Mouse (Mus musculus): ENCODE measurements around the gene Gm44502.
"Not testable (repeated sequence)": the region's sequence is repeated elsewhere in the genome, so short reads cannot be mapped to it uniquely, and the experiment has no call there.

The Gm44502 gene

DNA sequence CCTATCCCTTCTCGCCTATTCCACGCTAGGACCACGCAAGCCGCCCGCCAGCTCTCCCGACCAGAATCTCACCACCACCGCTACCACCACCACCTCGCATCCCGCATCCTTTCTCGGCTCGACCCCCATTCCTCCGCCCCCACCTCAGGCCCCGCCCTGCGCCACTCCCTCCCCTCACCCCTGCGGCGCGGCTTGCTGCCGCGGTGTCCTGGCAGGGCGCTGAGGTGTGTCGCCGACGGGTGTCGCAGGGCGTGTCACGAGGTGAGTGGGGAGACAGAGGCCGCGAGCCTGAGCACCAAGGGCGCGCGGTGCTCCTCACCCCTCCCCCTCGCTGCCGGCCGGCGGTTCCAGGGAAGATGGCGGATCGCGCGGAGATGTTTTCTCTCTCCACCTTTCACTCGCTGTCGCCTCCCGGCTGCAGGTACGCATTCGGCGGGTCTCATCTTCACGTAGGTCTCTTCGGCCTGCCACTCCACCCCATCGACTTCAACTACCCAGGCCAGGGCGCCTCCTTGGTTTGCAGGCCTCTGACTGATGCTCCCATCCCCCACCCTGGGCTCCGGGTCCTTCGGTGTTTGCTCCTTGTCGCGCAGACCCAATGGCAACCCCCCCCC, 24.5 kb upstream of the Gm44502 start, which contains the start of gene Mapk8ip2:
Gene Mapk8ip2, plus strand, starts transcription at position 49 of the 614 bp plus-strand sequence.
- DNase-seq (ENCODE audit: low read depth in 1 of 2, low spot score in 2 of 2): no peak

DNA sequence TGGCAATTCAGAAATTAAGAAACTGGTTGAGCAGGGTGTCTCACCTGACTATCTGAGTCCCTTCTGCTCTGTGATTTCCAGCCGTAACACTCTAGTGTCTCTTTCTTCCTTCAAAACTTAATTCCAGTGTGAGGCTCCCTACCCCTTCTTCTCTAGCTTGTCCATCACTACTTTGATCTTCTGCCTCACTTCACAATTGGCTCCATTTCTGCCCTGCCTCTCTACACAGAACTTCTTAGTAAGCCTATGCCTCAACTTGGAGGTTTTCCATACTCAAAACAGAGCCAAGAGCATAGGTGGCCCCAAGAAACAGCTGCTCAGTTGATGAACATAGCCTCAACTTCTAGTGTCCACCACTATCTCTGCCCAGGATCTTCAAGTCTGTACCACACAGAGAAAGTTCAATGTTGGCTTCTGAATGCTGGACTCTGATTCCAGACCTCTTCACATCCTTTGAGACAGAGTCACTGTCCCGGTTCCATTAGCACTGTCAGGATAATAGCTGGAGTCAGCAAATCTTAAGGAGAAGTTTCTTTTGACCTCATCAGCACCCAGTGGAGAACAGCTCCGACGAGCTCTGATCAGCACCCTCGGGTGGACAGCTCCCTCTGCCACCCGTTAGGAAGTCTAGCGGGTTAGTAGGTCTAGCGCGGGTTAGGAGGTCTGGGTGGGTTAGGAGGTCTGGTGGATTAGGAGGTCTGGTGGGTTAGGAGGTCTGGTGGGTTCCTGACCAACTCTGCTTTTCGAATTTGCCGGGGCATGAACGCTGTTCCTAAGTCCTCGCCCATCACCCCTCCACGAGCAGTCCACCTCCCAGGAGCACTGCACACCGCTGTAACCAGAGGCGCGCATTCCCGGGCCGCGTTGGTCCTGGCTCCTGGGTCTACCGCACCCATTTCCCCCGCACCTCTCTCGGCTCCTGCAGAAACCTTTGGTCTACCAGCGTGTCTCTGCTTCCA, 23.7 kb upstream of the Gm44502 start:
- no peak for DNase-seq (ENCODE audit: low read depth in 1 of 2, low spot score in 2 of 2)

DNA sequence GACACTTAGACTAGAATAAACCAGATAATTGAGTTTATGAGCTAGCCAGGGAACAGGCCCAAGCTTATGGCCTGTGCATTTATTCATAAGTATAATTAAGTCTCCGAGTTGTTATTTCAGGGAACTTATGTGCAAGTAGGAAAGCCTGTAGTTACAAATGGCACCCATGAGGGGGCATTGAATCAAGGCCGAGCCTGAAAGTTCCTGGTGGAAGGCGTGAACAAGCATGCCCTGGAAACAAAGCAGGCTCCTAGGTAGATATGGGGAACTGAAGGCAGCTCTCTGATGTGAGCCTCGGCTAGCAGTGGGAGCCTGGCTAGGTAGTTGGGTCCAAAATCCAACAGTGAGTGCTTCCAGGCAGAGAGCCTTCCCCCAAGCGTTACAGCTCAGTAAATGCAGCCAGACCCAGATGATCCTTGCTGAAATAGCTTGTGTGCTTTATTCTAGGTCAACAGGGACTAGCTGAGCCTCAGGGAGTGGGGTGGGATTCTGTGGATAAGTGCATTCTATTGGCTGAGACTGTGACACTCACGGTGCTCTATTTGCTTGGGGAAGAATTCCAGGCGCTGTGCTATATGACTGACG, 13.1 kb upstream of the Gm44502 start:
- DNase-seq (ENCODE audit: low read depth in 1 of 2, low spot score in 2 of 2): no peak

DNA sequence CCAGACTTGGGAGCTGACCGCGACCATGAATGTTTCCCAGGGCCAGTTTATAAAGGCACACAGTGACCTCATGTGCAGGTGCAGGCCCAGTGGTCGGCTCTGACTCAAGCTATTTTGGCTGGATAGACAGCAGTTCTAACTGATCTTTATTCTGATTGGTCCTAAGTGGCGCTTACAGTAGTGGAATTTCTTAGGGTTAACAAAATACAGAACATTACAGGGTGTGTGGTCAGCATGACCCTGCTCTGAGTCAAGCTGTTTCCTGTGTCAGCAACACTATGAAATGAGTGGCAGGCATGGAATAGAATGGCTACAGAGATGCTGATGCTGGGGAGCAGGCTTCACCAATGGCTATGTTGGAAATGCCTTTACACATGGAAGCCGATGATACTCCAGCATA, 6.4 kb upstream of the Gm44502 start:
- DNase-seq (ENCODE audit: low read depth in 1 of 2, low spot score in 2 of 2): no peak

DNA sequence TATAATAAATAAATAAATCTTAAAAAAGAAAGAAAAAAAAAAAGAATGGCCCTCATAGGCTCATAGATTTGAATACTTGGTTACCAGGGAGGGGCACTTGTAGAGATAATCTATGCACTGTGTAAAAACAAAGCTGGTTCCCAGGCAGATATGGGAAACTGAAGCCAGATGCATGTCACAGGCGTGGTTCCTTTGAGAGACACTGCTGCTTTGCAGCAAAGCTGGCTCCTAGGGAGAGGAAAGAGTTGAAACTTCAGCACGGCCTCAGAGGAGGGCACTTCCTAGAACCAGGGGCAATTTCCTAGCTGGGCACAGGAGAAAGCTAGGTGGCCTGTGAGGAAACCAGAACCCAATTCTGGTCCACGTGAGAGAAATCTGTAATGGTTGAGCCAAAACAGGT, 4.6 kb upstream of the Gm44502 start:
- DNase-seq (ENCODE audit: low read depth in 1 of 2, low spot score in 2 of 2): no peak

DNA sequence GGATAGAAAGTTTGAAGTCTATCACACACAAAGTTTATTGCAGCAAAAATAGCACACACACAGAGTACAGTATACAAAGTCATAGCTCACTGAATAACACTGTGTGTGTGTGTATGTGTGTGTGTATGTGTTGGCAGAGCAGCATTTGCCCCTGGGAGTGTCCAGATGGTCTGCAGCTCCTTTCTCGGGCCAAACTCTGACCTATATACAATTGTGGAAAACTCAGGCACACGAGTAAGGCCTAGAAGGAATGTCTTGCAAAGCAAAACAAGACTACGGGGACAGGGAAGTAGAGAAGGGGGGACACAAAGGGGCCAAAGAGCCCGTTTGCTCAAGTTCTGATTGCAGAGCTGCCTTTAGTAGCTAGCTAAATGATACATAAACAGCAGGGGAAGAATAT, 3.5 kb upstream of the Gm44502 start:
- no peak for DNase-seq (ENCODE audit: low read depth in 1 of 2, low spot score in 2 of 2)

DNA sequence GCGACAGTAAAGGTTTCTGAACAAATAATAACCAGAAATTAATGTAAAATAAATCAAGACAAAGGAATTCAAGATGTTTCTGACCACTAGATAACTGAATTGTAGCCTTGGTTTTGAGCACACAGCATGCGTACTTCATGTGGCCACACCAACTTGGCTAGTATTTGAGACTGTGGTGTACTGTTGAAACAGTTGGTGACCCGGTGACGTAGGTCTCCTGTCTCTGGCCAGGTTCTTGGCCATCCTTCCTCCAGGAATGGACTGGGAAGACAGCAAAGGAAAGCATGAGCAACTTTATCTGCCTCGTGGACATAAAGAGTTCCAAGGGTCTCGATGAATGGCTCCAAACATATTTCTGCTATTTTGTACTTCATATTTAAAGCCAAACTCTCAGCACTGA, 2.3 kb upstream of the Gm44502 start:
- DNase-seq (ENCODE audit: low read depth in 1 of 2, low spot score in 2 of 2): no peak

DNA sequence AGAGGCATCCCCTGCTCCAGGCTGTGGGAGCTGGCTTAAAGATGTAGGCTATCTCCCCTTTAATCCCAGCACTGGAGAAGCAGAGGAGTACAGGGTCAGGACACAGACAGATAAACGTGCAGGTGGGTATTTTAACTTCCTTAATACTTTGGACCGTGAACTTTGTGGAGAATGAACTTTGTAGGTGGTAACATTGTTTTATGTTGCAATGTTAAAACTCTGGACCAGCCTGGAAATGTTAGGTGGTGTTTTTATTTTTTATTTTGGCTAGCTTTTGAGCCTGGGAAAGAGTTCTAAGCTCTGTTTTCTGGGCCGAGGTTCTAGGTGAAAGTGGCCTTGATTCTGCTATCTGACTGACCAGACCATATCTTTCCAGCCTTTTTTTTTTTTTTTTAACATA, 1.8 kb upstream of the Gm44502 start:
- no peak for DNase-seq (ENCODE audit: low read depth in 1 of 2, low spot score in 2 of 2)

DNA sequence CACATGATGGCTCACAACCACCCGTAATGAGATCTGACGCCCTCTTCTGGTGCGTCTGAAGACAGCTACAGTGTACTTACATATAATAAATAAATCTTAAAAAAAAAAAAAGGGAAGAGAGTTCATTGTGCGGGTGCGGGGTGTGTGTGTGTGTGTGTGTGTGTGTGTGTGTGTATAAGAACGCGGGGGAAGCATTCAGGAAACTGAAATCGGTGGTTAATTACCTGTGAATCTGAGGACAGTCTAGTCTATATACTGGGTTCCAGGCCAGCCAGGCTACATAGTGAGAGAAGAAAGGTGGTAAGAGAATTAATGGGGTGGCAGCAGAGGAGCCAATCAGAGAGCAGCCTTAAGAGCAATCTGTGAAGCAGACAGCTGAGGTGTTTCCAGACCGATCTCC, 1.3 kb upstream of the Gm44502 start:
- DNase-seq (ENCODE audit: low read depth in 1 of 2, low spot score in 2 of 2): not testable (repeated sequence)

DNA sequence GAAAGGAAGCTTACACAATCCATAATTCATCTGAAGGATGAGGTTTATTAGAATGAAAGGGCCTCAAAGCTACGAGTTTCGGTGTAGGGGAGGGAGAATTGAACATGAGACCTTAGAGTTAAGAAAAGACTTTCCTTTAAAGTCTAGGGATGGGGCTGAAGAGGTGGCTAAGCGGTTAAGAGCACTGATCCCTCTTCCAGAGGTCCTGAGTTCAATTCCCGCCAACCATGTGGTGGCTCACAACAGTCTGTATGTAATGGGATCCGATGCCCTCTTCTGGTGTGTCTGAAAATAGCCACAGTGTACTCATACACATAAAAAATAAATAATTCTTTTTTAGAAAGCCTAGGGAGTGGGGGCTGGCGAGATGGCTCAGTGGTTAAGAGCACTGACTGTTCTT, 845 bp upstream of the Gm44502 start:
- DNase-seq (ENCODE audit: low read depth in 1 of 2, low spot score in 2 of 2): no peak

DNA sequence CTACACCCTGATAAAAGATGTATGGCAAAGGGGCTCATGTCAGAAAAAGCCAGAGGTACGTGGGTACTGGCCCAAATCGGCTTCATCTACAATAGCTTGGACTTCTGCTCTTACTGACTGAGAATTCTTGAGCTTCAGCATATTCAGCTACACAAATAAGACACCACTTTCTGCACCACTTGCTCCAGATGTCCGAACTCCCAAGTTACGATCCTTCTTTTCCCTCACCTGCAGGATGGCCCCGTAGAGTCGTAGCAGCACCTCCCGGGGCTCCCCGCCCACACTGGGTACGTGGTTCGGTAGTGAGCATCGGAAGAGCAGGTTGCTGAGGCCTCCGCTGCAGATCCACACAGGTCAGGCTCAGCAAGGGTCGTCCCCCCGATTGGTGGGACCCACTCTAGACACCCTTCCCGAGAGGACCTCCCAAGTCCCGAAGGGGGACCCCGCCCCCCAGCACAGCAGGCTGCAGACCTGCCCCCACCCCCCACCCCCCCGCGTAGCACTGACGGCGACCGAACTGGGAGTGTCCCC, 610 bp downstream of the Gm44502 start:
- no peak for DNase-seq (ENCODE audit: low read depth in 1 of 2, low spot score in 2 of 2)

DNA sequence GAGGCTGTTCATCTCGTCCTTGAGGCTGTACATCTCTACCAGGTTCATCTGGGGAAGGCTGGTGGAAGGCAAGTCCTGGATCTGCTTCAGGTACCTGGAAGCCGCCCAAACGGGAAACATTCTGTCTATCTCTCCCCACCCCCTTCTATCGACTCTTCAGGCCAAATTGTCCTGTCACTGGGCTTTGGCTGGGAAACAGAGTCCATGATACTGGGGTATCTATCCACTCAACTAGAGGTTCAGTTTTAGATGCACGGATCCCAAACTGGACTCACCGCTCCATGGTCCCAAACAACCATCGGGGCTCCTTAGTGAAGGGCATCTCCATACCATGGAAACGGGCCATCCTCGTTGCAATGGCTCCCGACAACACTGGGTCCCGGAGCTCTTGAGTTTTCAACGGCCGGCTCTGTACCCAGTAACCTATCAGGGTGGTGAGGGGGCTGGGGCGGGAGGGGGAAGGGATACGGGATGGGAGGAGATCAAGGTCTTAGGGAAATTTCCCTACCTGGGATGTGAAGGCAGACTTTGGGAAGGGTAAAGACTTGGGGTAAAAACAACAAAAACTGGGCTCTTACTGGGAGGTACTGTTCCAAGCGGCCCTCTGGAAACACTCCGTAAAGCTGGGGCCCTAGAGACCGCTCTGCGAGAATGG, 1.2 kb downstream of the Gm44502 start:
- no peak for DNase-seq (ENCODE audit: low read depth in 1 of 2, low spot score in 2 of 2)

DNA sequence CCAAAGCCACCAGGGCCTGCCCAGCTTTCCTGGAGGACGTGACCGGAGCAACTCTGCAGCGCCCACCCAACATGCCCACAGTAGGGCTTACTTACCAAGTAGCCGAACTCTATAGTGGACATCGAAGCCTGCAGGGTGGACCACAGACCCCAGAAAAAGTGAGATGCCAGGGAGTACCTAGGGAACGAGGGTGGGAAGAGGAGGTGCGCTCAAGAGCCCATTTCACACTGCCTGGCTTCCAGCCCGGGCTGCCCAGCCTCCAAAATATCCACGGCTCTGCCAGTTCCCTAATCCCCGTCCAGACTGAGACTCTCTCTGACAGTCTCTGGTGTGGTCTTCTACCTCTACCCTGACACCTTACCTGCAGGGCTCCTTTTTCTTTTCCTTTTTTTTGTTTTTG, 2.8 kb downstream of the Gm44502 start:
- no peak for DNase-seq (ENCODE audit: low read depth in 1 of 2, low spot score in 2 of 2)

DNA sequence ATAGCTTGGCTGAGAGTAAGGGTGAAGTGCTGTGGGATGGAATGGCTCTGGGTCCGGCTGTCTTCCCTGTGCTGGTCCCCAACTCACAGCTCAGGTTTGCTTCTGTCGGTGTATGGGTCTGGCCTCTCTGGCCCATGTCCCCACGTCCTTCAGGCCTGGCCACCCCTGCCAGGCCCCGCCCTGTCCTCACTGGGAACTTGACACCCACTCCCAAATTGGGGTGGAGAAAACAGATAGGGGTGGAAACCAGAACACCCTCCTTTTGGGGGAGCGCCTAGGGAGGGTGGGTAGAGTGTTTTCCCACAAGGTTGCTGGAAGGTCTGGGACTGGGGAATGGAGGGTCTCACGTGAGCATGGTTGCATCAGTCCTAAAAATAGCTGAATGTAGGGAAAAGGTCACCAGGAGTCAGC, 3.8 kb downstream of the Gm44502 start, which contains the start of gene Cpt1b:
Gene Cpt1b, minus strand, starts transcription at position 153 of the 411 bp plus-strand sequence.
- DNase-seq (ENCODE audit: low read depth in 1 of 2, low spot score in 2 of 2): no peak

DNA sequence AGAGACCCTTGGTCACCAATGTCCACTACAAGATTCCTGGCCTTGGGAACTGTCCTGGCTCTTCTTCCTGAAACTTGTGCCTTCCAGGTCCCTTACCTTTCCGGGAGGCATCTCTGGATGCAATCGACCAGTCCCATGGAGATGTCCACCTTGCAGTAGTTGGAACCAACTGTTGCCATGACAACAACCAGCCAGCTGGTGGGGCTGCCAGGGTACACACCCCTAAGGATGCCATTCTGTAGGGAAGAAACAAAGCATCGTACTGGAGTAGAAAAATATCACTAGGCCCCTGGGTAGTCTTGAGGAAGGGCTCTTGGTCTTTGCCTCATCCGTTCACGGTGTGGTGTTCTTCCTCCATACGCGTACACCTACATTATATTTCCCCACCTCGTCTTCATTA, 4.9 kb downstream of the Gm44502 start:
- DNase-seq (ENCODE audit: low read depth in 1 of 2, low spot score in 2 of 2): no peak

DNA sequence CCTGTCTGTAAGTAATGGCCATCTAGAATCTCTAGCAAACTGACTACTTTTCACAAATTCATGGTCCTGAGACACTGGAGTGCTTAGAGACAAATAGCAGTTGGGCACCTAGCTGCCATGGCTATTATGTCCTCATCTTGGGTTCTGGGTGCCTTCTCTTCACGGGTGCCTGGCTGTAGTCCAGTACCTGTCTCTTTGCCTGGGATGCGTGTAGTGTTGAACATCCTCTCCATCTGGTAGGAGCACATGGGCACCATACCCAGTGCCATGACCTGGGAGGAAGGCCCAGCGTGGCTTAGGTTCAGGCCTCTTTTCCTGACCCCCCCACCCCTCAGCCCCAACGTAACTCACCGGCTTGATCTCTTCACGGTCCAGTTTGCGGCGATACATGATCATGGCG, 7.6 kb downstream of the Gm44502 start:
- DNase-seq (ENCODE audit: low read depth in 1 of 2, low spot score in 2 of 2): no peak

DNA sequence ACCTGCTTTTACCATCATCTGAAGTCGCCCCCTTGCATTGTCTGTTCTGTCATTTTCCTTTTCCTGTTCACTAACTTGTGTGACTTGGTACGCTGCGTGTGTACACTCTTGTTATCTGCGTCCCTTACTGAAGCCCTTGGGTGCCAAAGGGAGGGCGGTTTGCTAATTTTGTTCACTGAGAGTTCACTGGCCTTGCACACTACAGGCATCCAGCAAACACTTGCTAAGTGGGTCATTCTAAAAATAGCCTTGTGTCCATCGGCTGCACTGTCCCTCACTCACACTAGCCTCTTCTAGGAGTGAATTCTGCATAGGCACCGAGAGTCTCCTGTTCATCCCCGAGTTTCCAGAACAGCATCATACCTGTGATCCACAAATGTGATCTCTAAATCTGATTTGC, 14.2 kb downstream of the Gm44502 start:
- no peak for DNase-seq (ENCODE audit: low read depth in 1 of 2, low spot score in 2 of 2)

DNA sequence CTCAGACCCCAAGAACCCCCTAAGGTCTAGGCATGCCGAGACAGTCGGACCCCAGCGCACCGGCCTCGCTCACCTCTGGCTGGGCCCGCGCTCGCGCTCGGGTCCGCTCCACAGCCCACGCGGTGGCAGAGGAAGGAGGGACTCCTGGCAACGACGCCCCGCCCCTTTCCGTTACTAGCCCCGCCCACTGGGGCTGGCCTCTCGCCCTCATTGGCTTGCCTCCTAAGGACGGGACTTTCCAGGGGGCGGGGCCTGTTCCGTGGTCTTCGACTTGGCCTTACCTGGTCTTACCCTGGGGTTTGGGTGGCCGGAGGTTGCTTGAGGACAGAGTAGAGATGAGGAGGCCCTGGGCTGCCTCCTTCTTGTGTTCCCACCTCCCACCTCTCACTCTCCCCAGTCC, 19.4 kb downstream of the Gm44502 start, which contains the start of gene Syce3:
Gene Syce3, minus strand, starts transcription at position 386 of the 400 bp plus-strand sequence.
- DNase-seq (ENCODE audit: low read depth in 1 of 2, low spot score in 2 of 2): no peak

DNA sequence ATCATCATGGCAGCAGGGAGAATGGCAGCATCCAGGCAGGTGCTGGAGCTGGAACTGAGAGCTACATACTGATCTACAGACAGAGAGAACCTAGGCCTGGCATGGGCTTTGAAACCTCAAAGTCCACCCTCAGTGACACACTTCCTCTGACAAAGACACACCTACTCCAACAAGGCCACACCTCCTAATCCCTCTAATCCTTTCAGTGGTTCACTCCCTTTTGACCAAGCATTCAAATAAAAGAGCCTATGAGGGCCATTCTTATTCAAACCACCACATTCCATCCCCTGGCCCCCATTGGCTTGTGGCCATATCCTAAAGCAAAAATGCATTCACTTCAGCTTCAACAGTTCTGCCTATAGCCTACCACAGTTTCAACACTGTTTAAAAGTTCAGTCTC, 22.8 kb downstream of the Gm44502 start:
- DNase-seq (ENCODE audit: low read depth in 1 of 2, low spot score in 2 of 2): no peak

DNA sequence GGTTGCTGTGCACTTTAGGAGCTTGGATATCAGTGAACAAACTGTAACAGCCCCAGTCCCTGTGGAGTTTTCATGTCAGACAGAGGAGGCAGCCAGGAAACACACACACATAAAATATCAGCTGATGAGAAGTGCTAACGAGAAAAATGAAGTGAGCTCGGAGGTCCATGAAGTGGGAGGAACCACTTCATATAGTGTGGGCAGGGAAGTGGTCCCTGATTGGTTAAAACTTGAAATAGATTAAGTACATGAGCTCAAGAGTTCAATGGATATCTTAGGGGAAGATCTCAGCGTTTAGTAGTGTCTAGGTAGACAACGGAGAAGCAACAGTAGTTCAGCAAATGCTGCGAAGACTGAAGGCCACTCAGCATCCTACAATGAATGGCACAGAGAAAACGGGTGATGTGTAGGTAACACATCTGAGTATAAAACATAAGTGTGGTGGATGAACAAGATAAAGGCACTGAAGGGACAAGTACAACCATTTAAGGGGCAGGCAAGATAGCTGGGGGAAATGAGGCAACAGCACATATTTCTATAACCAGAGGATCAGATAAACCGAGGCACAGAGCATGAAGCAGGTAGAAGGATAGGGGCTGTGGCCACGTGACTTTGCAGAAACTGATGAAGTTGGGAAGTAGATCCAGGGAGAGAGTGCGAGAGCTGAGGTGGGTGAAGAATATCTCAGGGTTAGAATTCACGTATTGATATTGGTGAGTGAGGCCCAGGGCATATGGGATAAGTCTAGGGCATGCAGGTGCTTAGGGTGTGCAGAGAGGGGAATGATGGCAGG, 24.5 kb downstream of the Gm44502 start:
- no peak for DNase-seq (ENCODE audit: low read depth in 1 of 2, low spot score in 2 of 2)
